In genomic region chr9:121623235-121623634, GRCm38 (mm10) we compare ENCODE assay signal across 41 mouse cellular contexts. TPM values are rescaled to one million over a fixed set of nuclear protein-coding genes. Genes with fewer than 3 reads are reported as not detected.
"Had no signal": no experiment of that assay in that cellular context is flagged by ENCODE, and none has a peak within 500 bp of the region (broad histone marks: within the 10 kb centered on the region; RNA-seq: fewer than 3 reads in every experiment).

No protein-coding gene starts in this region.

- H3K36me3 ChIP-seq: heart, embryonic 10.5 days; heart, embryonic 12.5 days; heart, embryonic 13.5 days; heart, embryonic 15.5 days; hindbrain, embryonic 10.5 days; hindbrain, embryonic 12.5 days; hindbrain, embryonic 13.5 days; hindbrain, embryonic 15.5 days; intestine, embryonic 15.5 days; kidney, embryonic 15.5 days had no signal

- DNase-seq: heart, postnatal 10 days; heart, postnatal 14 days; heart, postnatal 36 days; heart, postnatal 4 days; kidney, adult 11 months; kidney, adult 18-20 months; kidney, adult 2 months; kidney, adult 8-10 months; kidney, adult 9 months; kidney, postnatal 10 days; kidney, postnatal 14 days; kidney, postnatal 25 days; kidney, postnatal 36 days; kidney, postnatal 4 days; layer of hippocampus, adult 9-11 months; layer of hippocampus, postnatal 36 days had no signal

- H3K27ac ChIP-seq: heart, embryonic 10.5 days; heart, embryonic 13.5 days; heart, embryonic 15.5 days; hindbrain, embryonic 10.5 days; hindbrain, embryonic 12.5 days; hindbrain, embryonic 13.5 days; hindbrain, embryonic 14.5 days; hindbrain, embryonic 15.5 days; hindbrain, postnatal 0 days; intestine, embryonic 15.5 days; kidney, embryonic 15.5 days; kidney, postnatal 0 days; layer of hippocampus, adult 2 months; left cerebral cortex, adult 2 months had no signal

- H3K4me3 ChIP-seq: heart, embryonic 10.5 days; heart, embryonic 12.5 days; heart, embryonic 13.5 days; heart, embryonic 15.5 days; hindbrain, embryonic 10.5 days; hindbrain, embryonic 12.5 days; hindbrain, embryonic 13.5 days; hindbrain, embryonic 15.5 days; intestine, embryonic 15.5 days; kidney, embryonic 15.5 days; layer of hippocampus, adult 2 months; left cerebral cortex, adult 2 months had no signal

- H3K4me1 ChIP-seq: hindbrain, embryonic 10.5 days; hindbrain, embryonic 12.5 days; hindbrain, embryonic 13.5 days; hindbrain, embryonic 15.5 days; intestine, embryonic 15.5 days had no signal

- H3K9me3 ChIP-seq: heart, embryonic 10.5 days; heart, embryonic 12.5 days; heart, embryonic 13.5 days; heart, embryonic 15.5 days; hindbrain, embryonic 10.5 days; hindbrain, embryonic 12.5 days; hindbrain, embryonic 13.5 days; hindbrain, embryonic 15.5 days; intestine, embryonic 15.5 days; kidney, embryonic 15.5 days had no signal

- H3K9ac ChIP-seq: heart, embryonic 12.5 days; heart, embryonic 13.5 days; heart, embryonic 15.5 days; hindbrain, embryonic 12.5 days; hindbrain, embryonic 13.5 days; hindbrain, embryonic 14.5 days; hindbrain, embryonic 15.5 days; intestine, embryonic 15.5 days; kidney, embryonic 15.5 days had no signal

- H3K4me2 ChIP-seq: heart, embryonic 11.5 days; heart, embryonic 12.5 days; heart, embryonic 13.5 days; heart, embryonic 15.5 days; hindbrain, embryonic 12.5 days; hindbrain, embryonic 13.5 days; hindbrain, embryonic 14.5 days; hindbrain, embryonic 15.5 days; intestine, embryonic 15.5 days; kidney, embryonic 15.5 days had no signal

- ATAC-seq: hindbrain, embryonic 16.5 days; hindbrain, postnatal 0 days; inflammation-experienced regulatory T-cells, adult 6 months; intestine, embryonic 15.5 days had no signal

- H3K27me3 ChIP-seq: hindbrain, embryonic 13.5 days; hindbrain, embryonic 15.5 days; intestine, embryonic 15.5 days had no signal

RNA-seq across cellular contexts. Expression of gene Lyzl4, which starts 18.7 kb away (rescaled TPM):
- total RNA-seq: heart, postnatal 10 days; heart, postnatal 14 days; heart, postnatal 25 days; heart, postnatal 36 days; hematopoietic stem cell, adult 5-6 weeks; hindbrain, postnatal 0 days had no signal
- polyA plus RNA-seq: heart, embryonic 10.5 days; heart, embryonic 11.5 days; heart, embryonic 12.5 days; heart, embryonic 13.5 days; heart, embryonic 14.5 days; heart, postnatal 0 days; hindbrain, embryonic 10.5 days; hindbrain, embryonic 11.5 days; hindbrain, embryonic 12.5 days; hindbrain, embryonic 13.5 days; inflammation-experienced regulatory T-cells, adult 6 months; intestine, embryonic 14.5 days; intestine, embryonic 15.5 days; kidney, embryonic 15.5 days; kidney, postnatal 0 days had no signal

RNA-seq across cellular contexts. Expression of gene Vipr1, which starts 19.3 kb away (rescaled TPM):
- polyA plus RNA-seq: kidney, embryonic 14.5 days had no signal
